Mouse (Mus musculus): ENCODE results near the gene Cox6b1. TPM values are rescaled to one million over a fixed set of nuclear protein-coding genes. Genes with fewer than 3 reads are reported as not detected.
A peak's percentile ranks its signal among the peaks of the same experiment; 100 is the strongest.

Gene Cox6b1
- total RNA-seq, 2 experiments from 2014 or later = 750 to 830 TPM

GRCm38 (mm10) chr7:30612654-30613402, 13.1 kb downstream of the Cox6b1 start, which contains the start of gene Upk1a:
Gene Upk1a (minus strand): TSS chr7:30612847.
- no peak for DNase-seq (ENCODE audit: low spot score in 2 of 2)

GRCm38 (mm10) chr7:30610043-30610442, 15.9 kb downstream of the Cox6b1 start:
- no peak for DNase-seq (ENCODE audit: low spot score in 2 of 2)

GRCm38 (mm10) chr7:30608476-30608875, 17.5 kb downstream of the Cox6b1 start:
- DNase-seq (ENCODE audit: low spot score in 2 of 2) = no peak

GRCm38 (mm10) chr7:30607706-30608309, 18.1 kb downstream of the Cox6b1 start:
- DNase-seq (ENCODE audit: low spot score in 2 of 2) = no peak

- DNase-seq (ENCODE audit: low spot score in 2 of 2) = no peak
Measured at GRCm38 (mm10) chr7:30604944-30605343, 21.0 kb downstream of the Cox6b1 start.

GRCm38 (mm10) chr7:30604424-30604823, 21.5 kb downstream of the Cox6b1 start:
- DNase-seq (ENCODE audit: low spot score in 2 of 2) = no peak

- DNase-seq (ENCODE audit: low spot score in 2 of 2) = no peak
Measured at GRCm38 (mm10) chr7:30602583-30602982, 23.4 kb downstream of the Cox6b1 start.

- no peak for DNase-seq (ENCODE audit: low spot score in 2 of 2)
Measured at GRCm38 (mm10) chr7:30600651-30601050, 25.3 kb downstream of the Cox6b1 start.

- peak; percentile 70 to 80 for DNase-seq (ENCODE audit: low spot score in 2 of 2)
Measured at GRCm38 (mm10) chr7:30599933-30600353, 26.0 kb downstream of the Cox6b1 start.

GRCm38 (mm10) chr7:30598786-30599185, 27.2 kb downstream of the Cox6b1 start, which contains the start of gene Zbtb32:
Gene Zbtb32 (minus strand): TSS chr7:30598909.
- DNase-seq (ENCODE audit: low spot score in 2 of 2) = no peak

GRCm38 (mm10) chr7:30596811-30597210, 29.1 kb downstream of the Cox6b1 start:
- no peak for DNase-seq (ENCODE audit: low spot score in 2 of 2)

GRCm38 (mm10) chr7:30596093-30596492, 29.9 kb downstream of the Cox6b1 start:
- no peak for DNase-seq (ENCODE audit: low spot score in 2 of 2)

GRCm38 (mm10) chr7:30594510-30595024, 31.4 kb downstream of the Cox6b1 start:
- DNase-seq (ENCODE audit: low spot score in 2 of 2) = no peak

GRCm38 (mm10) chr7:30593579-30594509, 32.1 kb downstream of the Cox6b1 start:
- DNase-seq (ENCODE audit: low spot score in 2 of 2) = no peak

- no peak for DNase-seq (ENCODE audit: low spot score in 2 of 2)
Measured at GRCm38 (mm10) chr7:30592772-30593423, 33.1 kb downstream of the Cox6b1 start.

- DNase-seq (ENCODE audit: low spot score in 2 of 2) = no peak
Measured at GRCm38 (mm10) chr7:30591605-30591951, 34.4 kb downstream of the Cox6b1 start.

- no peak for DNase-seq (ENCODE audit: low spot score in 2 of 2)
Measured at GRCm38 (mm10) chr7:30590927-30591604, 34.9 kb downstream of the Cox6b1 start.

- peak; percentile 64 to 76 for DNase-seq (ENCODE audit: low spot score in 2 of 2)
Measured at GRCm38 (mm10) chr7:30589435-30590301, 36.3 kb downstream of the Cox6b1 start.

Measured in adrenal gland, postnatal 4 days (tissue).